Mouse (Mus musculus) kidney, postnatal 25 days (tissue): ENCODE results near the gene Itga5.
"Not testable (repeated sequence)": the region's sequence is repeated elsewhere in the genome, so short reads cannot be mapped to it uniquely, and the experiment has no call there.

Experiments
- DNase-seq, 2 experiments: peaks; one replicate each; pipeline ENCODE4 v3.0.0; 2021; ENCODE audit warnings: mixed read lengths in 2 of 2

Gene Itga5

DNA sequence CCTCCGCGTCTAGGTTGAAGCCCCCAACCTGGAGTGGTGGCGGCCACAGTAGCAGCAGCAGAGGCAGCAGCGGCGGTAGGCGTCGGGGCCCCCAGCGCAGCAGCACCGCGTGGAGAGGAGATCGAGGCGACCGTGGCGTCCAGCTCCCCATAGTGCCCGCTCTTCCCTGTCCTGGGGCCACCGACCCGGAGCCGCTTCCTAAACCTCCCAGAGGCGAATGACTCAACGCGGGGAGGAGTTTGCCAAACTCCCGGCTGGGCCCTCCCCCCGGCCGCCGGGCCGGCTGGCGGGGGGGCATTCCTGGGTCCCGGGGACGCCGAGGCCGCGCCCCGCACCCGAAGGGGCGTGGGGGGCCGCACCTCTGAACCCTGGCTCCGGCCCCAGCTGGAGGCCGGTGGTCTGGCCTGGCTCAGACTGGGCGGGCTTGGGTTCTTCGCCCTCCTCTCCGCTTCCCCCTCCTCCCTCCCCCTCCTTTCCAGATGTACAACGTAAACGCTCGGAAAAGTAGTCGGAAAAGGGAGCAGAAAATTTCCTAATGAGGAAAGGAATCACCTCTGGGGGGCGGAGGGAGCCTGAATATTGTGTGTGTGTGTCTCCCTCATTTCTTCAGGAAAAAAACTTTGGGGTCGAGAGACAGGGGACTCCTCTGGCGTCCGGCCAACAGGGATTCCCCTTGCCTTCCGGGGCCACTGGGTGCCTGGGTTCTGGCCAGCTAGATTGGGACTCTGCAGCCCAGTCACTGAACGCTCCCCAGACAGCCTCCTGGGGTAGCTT is at the start of gene Itga5:
Itga5 (minus strand) TSS at position 388 of the 774 bp plus-strand sequence.
- peak; percentile 75 to 85 for DNase-seq

DNA sequence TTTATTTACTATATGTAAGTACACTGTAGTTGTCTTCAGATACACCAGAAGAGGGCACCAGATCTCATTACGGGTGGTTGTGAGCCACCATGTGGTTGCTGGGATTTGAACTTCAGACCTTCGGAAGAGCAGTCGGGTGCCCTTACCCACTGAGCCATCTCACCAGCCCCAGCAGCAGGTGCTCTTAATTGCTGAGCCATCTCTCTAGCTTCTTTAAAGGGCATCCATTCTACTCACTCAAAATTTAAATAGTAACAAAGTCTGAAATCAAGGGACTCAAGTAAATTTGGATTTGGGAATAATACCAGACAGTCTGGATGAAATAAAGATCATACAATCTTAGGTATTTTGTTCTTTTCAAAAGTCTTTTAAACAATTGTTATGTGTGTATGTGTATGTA is 39.0 kb upstream of the Itga5 start:
- DNase-seq: not testable (repeated sequence)

DNA sequence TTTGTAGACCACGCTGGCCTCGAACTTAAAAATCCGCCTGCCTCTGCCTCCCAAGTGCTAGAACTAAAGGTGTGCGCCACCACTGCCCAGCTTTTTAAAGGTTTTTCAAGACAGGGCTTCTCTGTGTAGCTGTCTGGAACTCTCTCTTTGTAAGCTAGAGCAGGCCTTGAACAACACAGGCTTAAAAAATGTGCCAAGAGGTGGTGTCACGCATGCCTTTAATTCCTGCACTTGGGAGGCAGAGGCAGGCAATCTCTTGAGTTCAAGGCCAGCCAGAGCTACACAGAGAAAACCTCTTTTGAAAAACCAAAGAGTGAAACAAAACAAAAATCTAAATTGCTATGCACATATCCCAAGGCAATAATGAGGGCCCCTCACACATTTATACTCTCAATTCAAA is 34.8 kb upstream of the Itga5 start:
- DNase-seq: no peak

DNA sequence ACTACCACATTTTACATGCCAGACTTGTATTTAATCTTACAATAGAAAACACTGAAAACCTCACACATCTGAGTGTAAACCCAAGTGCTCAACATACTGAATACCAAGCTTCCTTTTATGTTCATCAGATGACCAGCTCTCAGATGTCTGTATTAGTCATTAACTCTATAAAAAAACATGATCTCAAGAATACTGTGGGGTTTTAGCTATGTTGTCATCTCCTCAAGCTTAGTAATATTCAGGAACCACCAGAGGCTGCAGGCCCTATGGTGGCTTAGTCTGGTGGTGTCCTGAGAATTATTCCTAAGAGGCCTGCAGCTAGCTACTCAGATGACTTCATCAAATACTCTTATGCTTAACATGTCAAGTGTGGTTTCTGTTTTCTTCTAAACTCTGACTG is 27.0 kb upstream of the Itga5 start:
- no peak for DNase-seq

DNA sequence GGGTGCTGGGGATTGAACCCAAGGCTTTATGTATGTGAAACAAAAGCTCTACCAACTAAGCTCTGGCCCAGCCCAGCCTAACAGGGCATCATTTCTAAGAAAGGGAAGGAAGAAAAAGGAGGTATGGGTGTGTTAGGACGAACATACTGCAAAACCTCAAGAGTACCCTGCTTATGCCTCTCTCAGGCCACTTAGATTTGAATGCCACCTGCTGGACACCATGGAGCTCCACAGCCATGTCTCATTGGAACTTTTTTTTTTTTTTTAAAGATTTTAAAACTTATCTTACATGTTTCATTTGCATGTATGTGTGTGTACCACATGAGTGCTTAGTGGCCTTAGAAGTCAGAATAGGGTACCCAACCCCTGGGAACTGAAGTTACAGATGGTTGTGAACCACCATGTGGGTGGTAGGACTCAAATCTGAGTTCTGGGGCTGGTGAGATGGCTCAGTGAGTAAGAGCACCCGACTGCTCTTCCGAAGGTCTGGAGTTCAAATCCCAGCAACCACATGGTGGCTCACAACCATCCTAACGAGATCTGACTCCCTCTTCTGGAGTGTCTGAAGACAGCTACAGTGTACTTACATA is 22.1 kb upstream of the Itga5 start:
- no peak for DNase-seq

DNA sequence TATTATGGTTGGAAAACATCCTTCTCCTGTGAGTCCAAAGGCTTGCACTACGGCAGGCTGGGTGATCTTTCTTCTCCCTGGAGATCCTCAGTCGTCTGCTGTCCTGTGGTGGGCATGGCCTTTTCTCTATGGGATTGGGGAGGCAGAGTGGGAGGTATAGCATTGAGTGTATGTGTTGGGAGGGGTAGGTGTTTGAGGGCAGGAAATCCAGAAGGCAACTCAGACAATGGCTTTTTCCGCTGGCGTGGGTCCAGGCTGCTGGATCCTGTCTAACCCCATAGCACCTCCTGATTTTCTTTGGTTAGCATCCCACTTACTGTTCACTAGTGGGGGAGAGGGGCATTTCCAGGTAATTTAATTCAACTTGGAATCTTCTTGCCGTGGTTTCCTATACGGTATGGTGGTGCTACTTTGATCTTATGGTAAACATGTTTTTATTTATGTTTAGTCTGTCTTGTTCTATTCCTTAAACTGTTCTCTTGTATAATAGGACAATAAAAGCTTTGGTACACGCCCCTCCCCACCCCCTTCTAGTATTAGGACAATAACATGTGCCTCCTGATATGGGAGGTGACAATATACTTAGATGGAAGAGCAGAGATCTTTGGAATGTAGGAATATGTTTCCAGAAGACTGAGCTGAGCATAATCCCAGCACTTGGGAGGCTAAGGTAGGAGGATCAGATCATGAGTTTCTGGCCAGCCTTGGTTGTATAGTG is 17.4 kb upstream of the Itga5 start:
- DNase-seq: peak; percentile 89 to 91

DNA sequence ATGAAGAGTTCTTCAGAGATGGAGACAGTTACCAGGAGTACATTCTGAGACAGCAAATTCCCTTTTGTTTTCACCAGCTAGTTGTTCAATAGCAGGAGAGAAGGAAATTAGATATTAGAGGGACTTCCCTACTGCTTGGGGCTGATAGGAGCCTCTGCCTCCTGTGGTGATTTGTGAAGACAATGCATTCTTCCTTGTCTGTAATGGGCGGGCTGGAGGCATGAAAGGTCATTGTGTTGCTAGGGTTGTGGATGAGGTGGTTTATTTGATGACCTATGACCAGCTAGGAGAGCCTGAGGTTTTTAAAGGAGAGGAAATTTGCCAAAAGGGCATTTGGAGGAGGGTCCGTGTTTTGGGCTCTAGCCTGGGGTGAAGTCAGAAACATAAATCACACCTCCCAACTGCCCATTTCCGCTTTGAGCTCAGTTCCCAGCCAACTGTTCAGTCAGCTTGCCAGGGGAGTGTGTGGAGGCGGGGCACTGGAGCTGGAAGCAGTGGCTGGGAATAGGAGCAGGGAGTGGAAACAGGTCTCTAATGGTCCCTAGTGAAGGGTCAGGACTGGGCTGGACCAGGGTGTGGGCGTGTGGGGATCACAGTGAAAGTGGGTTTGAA is 16.3 kb upstream of the Itga5 start:
- DNase-seq: peak; percentile 81 to 87

DNA sequence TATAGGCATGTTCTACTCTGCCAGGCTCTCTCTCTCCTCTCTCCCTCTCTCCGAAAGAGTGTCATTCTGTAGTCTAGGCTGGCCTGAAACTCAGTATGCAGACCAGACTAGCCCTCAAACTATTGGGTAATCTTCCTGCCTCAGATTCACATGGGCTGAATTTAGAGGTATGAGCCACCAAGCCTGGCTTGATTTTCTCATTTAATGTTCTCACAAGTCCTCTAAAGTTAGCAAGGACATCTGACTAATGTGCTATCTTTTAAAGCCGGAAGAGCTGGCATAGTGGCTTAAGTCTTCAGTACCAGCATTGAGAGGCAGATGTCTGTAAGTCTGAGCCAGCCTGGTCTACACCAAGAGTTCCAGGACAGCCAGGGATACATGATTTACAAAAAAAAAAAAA is 15.5 kb upstream of the Itga5 start:
- no peak for DNase-seq

DNA sequence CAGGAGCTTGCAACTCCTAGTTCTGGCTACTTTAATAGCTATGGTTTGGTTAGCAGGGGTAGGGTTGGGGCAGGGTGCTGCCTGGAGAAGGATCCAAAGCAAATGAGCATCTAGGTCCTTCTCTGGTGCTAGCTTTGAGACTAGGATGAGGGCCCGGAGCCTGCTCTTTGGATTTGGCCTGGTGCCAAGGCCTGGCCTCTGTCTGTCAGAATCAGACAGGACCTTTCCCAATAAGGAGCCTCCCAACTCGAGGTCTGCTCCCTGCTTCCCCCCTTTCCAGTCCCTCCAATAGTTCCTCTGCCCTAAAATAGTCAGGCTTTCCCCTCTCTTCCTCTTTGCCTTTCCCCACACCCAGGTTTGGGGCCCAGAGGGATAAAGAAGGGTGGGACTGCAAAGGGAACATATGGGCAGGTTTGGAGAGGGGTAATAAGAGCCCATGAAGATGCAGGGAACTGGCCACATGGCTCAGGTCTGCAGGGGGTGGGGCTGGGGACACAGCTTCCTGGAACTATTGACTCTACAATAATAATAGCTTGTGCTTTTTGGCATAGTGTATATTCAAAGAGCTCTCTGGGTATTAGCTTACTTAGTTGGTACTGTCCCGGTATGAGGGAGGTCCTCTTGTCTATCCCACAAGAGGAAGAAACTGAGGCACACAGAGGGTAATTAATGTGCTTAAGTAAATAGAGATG is 12.2 kb upstream of the Itga5 start:
- peak in 1 of 2 experiments; percentile 25 for DNase-seq

DNA sequence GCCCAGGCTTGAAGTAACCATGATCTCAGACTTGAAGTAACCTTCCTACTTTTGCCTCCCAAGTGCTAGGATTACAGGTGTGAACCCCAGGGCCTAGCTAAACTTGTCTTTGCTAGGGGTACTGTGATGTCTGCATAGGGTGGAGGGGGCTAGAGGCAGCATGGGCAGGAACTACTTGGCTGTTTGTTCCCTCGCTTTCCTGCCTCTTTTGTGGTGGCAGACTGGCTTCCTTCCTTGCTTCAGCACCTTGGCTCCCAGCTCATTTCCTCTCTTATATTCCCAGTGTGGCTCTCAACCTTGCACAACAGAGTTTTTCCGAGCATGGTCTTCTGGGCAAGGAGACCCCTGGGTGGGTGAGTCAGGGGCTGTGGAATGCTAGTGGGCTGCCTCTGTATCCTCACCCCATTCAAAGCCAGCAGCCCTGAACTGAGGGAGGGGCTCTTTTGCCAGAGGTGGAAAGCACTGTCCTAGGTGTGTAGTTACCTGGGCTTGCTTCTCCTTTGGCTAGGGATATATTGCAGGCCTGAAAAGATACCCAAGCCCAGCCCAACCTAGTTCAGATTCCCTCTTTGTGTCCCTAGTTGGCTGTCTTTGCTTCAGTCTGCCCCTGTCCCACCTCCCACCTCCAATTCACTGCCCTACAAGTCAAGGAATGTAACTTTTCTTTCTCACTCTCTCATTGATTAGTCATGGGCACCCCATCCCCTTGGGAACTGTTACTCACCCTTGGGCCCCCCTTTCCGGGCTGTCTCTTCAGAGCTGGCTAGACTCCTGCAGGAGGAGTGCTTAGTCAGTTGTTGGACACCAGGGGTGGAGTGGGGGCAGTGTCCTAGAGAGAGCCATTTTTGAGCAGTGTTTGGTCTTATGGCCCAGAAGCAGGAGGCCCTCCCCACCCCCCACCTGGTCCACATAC is 11.4 kb upstream of the Itga5 start:
- DNase-seq: peak in 1 of 2 experiments; percentile 48

DNA sequence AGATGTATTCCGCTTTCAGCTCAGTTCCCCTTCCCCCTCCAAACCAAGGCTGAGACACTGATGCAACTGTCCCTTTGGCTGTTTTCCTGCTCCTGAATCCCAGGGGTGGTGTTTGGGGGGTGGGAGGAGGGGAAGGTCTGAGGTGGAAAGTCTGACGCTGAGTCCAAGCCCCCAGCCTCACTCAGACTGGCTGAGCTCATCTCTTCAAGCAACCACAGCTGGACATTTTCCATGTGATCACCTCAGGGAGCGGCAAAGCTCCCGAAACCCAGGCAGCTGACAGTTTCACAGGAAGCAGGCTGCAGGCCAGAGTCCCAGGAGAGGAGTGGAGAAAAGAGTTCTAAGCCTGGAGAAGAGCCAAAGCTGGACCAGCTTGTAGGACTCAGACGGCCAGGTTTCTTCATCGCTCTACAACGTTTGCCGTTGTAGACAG is 10.3 kb upstream of the Itga5 start:
- peak; percentile 54 to 66 for DNase-seq

DNA sequence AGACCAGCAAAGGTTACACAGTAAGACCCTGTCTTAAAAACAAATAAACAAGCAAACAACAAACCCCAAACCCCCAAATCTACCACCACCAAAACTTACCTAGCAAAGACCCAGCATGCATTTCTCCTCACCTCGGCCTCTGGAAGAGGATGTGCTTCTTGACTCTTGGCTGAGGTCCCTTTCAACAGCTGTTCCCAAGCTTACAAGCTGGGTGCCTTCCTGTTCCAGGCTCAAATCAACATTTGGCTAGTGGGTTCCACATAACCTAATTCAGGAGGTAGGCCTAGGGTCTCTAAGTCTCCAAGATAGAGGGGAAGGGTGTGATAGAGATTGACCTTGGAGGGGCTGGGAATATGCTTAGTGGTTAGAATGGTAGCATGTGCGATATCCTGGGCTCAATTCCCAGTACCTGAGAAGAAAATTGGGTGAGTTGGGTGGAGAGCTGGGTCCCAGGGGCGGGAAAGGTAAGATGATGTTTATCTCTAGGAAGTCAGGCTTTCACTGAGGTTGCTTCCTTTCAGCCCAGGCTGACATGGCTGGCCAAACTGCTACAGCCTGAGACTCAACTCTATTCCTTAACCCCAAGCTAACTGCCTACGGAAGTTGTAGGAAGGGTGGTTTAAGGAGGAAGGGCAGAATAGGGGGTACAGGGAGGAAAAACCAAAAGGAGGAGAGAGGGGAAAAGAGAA is 8.7 kb upstream of the Itga5 start:
- no peak for DNase-seq

DNA sequence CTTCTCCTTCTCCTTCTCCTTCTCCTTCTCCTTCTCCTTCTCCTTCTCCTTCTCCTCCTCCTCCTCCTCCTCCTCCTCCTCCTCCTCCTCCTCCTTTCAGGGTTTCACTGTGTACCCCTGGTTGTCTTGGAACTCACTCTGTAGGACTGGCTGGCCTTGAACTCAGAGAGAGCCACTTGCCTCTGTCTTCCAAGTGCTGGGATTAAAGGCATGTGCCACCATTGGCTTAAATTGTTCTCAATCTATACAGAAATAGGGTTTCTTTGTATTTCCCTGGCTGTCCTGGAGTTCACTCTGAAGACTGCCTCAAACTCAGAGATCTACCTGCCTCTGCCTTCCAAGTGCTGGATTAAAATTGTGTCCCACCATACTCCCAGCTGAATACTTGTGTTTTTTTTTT is 5.9 kb upstream of the Itga5 start:
- DNase-seq: no peak

DNA sequence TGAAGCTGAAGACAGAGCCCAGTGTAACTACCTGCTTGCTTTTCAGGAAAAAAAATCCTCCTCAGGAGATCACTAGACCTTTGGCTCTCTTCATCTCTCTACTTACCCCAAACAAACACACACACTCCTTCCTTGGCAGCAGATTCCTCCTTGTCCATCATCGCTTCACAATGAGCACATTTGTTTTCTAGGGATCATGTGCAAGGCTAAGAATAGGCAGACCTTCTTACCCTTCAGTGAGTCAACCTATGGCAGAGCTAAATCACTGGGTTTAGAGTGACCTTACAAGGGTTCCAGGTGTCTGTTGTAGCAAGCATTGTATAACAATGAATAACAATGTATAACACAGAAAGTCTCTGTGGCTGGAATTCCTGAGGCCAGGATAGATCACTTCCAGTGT is 5.2 kb upstream of the Itga5 start:
- DNase-seq: no peak

DNA sequence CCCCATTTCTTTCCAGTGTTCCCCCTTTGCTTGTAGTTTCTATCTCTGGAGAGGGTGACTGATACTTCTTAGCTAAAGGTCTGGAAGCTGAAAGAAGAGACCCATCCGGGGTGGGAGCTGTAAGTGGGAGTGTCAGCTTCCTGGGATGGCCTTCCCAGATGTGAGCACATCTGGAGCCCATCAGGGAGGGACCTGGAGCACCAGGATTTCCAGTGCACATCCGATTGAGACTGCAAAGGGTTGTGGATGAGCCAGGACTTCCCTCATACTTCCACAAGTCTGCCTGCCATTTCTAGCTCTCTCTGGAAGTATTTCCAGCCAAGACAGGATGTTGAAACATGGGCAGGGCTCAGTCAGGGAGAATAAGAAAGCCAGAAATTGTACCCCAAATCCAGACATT is 4.6 kb upstream of the Itga5 start:
- DNase-seq: no peak

DNA sequence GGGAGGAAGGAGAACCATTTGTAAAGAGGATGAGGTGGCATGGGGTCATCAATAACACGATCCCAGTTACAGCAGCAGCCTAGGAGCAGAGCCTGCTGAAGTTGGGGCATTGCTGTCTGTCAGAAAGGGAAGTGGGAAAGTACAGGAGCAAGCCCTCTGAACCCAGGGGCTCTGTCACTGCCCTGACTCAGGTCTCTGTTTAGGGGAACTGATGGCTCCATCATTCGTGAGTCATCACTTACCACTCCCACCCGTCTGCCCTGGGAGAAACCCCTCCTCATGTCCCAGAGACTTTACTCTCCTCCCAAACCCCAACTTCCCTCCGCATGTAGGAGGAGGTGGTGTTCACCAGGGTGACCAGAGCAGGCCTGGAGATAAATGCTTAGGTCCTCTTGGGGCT is 3.9 kb upstream of the Itga5 start:
- DNase-seq: no peak

DNA sequence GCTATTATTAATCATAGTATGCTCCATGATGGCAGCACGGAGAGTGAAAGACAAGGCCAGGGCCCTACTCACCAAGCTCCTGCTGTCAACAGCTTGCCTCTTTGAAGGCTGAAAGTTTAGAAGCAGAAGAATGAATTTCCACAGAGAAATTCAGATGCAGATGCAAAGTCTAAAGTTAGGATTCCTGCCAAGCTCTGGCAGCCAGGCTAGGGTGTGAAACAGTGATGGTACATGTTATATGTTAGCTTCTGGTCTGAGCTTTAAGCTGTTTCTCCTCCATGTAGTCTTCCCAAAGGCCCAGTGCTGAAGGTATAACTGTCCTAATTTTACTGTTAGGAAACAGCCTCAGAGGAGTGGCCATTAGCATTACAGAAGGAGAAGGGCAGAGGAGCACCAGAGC is 2.6 kb upstream of the Itga5 start:
- DNase-seq: no peak

DNA sequence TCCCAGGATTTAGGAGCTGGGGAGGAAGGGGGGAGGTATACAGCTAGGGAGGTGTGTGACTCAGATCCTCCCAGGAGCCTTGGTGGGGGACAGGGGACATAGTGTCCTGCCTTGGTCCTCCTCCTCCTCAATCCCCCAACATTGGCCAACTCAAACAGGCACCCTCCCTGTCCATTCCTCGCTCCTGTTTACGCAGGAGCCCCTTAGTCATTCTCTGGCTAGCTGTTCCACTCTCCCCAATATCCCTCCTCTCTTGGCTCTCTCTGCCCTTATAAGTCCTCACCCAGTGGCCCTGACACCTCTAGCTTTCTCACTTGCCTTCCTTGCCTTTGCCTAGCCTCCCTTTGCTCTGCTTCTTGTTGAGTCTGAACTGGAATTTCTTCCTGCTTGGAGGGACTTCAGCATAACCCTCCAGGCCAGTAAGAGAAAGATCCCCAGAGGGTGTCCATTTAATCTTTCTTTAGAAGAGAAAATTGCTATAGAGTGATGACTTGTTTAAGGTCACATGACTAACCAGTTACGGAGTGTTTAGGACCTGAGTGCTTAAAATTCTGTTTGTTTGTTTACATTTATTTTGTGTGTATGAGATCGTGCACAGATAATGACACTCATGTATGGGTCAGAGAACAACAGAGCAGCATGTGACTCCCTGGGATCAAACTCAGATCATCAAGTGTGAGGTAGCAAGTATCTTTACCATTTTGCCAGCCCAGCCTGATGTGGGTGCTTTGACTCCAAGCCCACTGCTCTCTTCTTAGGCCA is 1.8 kb upstream of the Itga5 start:
- no peak for DNase-seq

DNA sequence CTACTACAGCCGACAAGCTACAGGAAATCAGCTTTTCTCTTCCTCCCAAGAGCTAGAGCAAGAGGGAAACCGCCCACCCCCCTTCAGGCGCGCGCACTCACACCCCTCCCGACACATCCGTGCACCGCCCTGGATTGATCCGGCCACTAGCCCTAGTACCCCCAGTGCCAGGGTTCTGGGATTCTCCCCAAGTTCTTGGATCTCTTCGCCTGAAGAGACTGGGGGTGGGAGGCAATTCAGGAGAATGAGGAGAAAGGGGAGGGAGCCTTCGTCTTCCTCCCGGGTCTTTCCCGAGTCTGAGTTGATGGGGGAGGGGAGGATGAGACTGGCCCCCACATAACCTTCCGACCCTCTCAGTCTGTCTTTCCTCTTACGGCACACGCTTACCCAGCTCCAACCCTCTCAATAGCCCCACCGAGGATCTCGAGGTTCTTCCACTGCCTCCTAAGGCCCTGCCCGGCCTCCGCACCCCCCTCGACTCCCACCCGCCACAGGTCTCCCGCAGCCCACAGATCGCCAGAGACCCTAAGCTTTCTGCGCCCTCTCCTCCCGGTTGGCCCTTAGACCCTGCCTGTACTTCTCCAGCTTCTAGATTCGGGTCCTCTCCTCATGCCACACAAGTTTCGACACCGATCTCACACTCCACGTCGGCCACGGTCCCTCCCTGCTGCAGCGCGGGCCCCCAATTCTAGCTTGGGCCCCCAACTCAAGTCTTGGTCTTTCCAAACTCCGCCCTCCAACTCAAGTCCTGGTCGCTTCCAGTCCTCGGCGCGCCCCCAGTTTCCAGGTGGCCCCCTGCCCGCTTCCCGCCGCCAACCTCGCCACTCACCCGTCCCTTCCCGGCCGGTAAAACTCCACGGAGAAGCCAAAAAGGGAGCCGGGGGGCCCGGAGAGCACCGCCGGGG is 840 bp downstream of the Itga5 start:
- peak; percentile 50 to 67 for DNase-seq
